Mouse (Mus musculus): Measurements from ENCODE around the gene Syne1. TPM values are rescaled to one million over a fixed set of nuclear protein-coding genes. Genes with fewer than 3 reads are reported as not detected.

Syne1 gene
- polyA plus RNA-seq, 1 experiment from 2014 or later: 2.5 TPM

DNA sequence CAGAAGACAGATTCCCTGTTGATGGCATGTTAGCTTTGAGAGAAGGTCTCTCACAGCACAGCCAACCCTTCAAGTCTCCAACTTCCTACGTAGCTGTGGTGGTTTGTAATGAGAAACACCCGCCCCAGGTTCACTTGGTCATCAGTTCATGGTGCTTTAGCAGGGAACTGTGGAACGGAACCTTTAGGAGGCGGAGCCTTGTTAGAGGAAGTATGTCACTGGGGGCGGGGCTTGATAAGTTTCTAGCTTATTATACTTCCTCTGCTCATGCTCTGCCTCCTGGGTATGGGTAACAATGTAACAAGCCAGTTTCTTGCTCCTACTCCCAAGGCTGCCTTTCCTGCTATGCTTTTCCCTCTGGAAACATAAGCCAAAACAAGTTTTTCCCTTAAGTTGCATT, 505.6 kb downstream of the Syne1 start:
- Histone ChIP-seq H3K9ac (no peak overlapping the region), H3K4me1 (replicated peaks) (no peaks in the 10 kb centered on the region), H3K36me3 (peaks cover 27% of the 10 kb centered on the region), H3K27ac (no peak overlapping the region), H3K27me3 (no peaks in the 10 kb centered on the region), H3K4me2 (no peak overlapping the region), H3K4me3 (replicated peaks) (no peak overlapping the region), H3K9me3 (replicated peaks) (no peaks in the 10 kb centered on the region)
- WGBS (ENCODE audit: insufficient replicate concordance): 76% methylated on average over 5 of the region's 5 CpGs
- DNase-seq (no peak), ATAC-seq (ENCODE audit: low read depth) (no peak)

DNA sequence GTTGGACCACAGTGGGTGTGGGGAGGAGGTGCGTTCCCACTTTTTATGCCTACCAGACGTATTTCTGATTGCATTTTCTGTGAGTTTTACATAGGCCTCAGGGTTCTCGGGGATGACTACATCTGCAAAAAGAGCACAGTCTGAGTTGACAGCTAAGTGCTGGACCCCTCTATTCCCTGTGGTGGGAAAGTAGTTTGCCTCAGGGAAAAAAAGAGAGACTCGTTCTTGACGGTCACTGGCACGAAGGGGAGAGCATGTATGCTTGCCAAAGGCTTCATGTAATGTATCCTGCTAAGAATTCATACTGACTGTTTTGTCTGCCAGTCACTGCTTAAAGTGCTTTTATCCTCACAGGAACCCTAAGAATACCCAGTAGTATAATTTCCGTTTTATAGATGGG, 506.1 kb downstream of the Syne1 start:
- Histone ChIP-seq H3K27ac (no peak overlapping the region), H3K27me3 (no peaks in the 10 kb centered on the region), H3K4me2 (no peak overlapping the region), H3K9me3 (replicated peaks) (no peaks in the 10 kb centered on the region), H3K9ac (no peak overlapping the region), H3K36me3 (peaks cover 27% of the 10 kb centered on the region), H3K4me1 (replicated peaks) (no peaks in the 10 kb centered on the region), H3K4me3 (replicated peaks) (no peak overlapping the region)
- ATAC-seq (ENCODE audit: low read depth): no peak
- DNase-seq: no peak
- WGBS (ENCODE audit: insufficient replicate concordance): 77% methylated on average over 7 of the region's 7 CpGs

DNA sequence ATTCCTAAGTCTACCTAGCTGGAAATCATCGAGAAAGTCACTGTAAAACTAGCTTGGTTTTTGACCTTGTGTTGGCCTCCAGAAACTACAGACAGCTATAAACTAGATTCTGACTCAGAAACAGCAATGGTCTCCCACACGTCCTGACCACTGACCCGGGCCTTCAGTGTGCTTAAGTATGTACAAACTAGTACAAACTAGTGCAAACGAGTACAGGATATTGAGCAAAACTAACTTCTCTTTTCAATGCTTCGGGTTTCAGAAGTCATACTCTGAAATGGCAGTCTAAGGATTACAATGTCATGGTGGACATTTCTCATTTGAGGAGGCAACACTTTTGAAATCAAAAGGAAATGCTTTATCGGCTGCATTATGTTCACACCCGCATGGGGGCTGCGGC, 506.8 kb downstream of the Syne1 start:
- Histone ChIP-seq H3K27ac (no peak overlapping the region), H3K4me3 (replicated peaks) (no peak overlapping the region), H3K36me3 (peaks cover 27% of the 10 kb centered on the region), H3K4me1 (replicated peaks) (no peaks in the 10 kb centered on the region), H3K27me3 (no peaks in the 10 kb centered on the region), H3K9me3 (replicated peaks) (no peaks in the 10 kb centered on the region), H3K9ac (no peak overlapping the region), H3K4me2 (no peak overlapping the region)
- ATAC-seq (ENCODE audit: low read depth): no peak
- WGBS (ENCODE audit: insufficient replicate concordance): 66% methylated on average over 8 of the region's 8 CpGs
- no peak for DNase-seq

DNA sequence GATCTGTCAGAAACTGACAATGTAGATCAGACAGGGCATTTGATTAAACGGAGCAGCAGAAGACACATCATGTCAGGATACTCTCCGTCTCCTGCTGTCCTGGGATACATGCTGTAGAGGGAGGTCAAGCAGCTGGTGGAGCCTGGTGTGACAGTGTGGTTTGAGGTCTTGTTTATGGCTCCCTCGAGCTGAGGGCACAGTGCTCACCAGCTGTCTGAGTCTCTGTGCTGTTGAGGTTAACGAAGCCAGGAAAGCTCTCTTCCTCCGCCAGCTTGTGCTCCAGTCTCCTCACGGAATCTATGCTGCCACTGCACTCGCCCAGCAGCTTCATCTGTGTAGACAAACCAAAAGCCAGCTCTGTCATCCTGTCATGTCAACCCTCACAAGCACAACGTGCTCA, 510.0 kb downstream of the Syne1 start:
- Histone ChIP-seq H3K4me2 (no peak overlapping the region), H3K27ac (no peak overlapping the region), H3K4me1 (replicated peaks) (no peaks in the 10 kb centered on the region), H3K4me3 (replicated peaks) (no peak overlapping the region), H3K36me3 (peaks cover 13% of the 10 kb centered on the region), H3K9me3 (replicated peaks) (no peaks in the 10 kb centered on the region), H3K9ac (no peak overlapping the region), H3K27me3 (no peaks in the 10 kb centered on the region)
- ATAC-seq (ENCODE audit: low read depth) (no peak), DNase-seq (no peak)
- 68% methylated on average over 8 of the region's 8 CpGs for WGBS (ENCODE audit: insufficient replicate concordance)

DNA sequence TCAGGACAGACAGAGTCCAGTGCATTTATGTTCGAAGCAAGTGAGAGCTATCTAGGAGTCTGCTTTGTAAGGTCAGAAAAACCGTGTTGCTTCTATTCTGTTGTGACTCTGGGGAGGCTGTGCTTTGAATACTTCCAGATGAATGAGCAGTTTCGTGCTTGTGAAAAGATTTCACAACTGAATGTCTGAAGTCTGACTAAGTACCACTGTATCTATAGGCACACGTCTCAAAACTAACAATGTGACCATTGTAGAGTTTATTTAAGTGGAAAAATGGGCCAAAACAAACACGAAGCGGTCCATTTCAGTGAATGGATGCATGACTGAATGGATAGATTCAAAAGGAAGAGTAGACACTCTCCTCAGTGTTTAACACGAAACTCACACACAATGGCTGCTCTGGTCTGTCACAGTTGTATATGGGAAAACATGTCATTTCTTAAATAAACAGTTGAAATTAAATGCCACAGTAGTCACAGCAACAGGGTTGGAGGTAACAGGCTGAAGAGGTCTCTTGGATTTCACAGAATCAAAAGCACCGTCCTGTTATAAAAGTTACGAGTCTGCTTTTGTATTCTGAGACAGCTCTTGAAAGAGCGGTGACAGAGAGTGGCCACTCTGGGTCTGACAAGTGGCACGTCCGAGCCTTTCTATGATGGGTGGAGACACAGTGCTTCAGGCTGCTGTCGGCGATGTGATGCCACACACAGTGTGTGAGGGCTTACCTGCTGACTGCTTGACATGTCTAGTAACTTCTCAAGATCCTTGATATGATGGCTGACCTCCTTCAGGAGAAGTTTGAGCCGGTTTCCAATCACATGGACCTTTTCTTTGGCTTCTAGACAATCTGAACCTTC, 518.9 kb downstream of the Syne1 start:
- Histone ChIP-seq H3K36me3 (peaks cover 6% of the 10 kb centered on the region; the same call in 1 of the 2 replicates), H3K27ac (no peak overlapping the region), H3K4me3 (replicated peaks) (no peak overlapping the region), H3K27me3 (no peaks in the 10 kb centered on the region), H3K9ac (no peak overlapping the region), H3K4me2 (no peak overlapping the region), H3K4me1 (replicated peaks) (no peaks in the 10 kb centered on the region), H3K9me3 (replicated peaks) (no peaks in the 10 kb centered on the region)
- ATAC-seq (ENCODE audit: low read depth) (no peak), DNase-seq (no peak)
- WGBS (ENCODE audit: insufficient replicate concordance): 75% methylated on average over 15 of the region's 15 CpGs

DNA sequence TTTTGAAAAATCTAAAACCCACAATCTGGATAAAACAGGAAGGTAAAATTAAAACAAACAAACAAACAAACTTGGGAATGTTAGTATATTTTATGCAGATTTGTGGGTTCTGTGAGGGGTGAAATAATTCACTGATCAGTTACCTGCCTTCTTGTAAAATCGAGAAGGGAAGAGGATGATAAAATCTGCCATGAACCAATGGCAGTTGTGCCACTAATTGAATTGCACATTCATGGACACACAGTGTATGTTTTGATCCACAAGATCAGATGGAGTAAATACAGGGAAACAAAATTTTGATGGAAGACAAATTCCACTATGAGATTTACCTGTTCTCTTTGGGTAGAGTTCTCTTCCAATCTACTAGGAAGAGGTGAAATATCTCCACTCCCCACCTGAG, 521.4 kb downstream of the Syne1 start:
- no peak overlapping the region for H3K9ac ChIP-seq
- 65% methylated on average over 1 of the region's 1 CpGs for WGBS (ENCODE audit: insufficient replicate concordance)
- DNase-seq: no peak
- no peaks in the 10 kb centered on the region for H3K9me3 ChIP-seq (replicated peaks)
- no peaks in the 10 kb centered on the region for H3K27me3 ChIP-seq
- no peak overlapping the region for H3K4me3 ChIP-seq (replicated peaks)
- no peak for ATAC-seq (ENCODE audit: low read depth)
- H3K4me1 ChIP-seq (replicated peaks): no peaks in the 10 kb centered on the region
- peaks cover 6% of the 10 kb centered on the region; the same call in 1 of the 2 replicates for H3K36me3 ChIP-seq
- H3K4me2 ChIP-seq: no peak overlapping the region
- H3K27ac ChIP-seq: no peak overlapping the region

DNA sequence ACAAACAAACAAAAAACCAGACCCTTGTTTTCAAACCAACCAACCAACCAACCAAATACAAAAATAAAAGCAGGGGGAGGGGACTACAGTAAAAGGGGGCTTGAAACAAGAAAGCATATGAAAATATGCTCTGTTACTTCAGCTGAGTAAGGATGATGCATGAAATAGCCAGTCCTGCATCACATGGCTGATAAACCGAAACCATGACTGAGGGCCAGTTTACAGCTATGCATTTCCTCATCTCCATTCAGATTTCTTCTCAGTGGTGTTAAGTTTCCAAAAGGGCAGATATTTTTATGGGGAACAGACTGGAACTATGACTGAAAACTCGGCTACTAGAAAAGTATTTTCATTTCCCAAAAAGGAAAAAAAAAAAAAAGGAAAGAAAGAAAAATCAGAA, 522.1 kb downstream of the Syne1 start:
- Histone ChIP-seq H3K27ac (no peak overlapping the region), H3K27me3 (no peaks in the 10 kb centered on the region), H3K9ac (no peak overlapping the region), H3K36me3 (peaks cover 6% of the 10 kb centered on the region; the same call in 1 of the 2 replicates), H3K4me2 (no peak overlapping the region), H3K9me3 (replicated peaks) (no peaks in the 10 kb centered on the region), H3K4me1 (replicated peaks) (no peaks in the 10 kb centered on the region), H3K4me3 (replicated peaks) (no peak overlapping the region)
- ATAC-seq (ENCODE audit: low read depth) (no peak), DNase-seq (no peak)
- 65% methylated on average over 2 of the region's 2 CpGs for WGBS (ENCODE audit: insufficient replicate concordance)

DNA sequence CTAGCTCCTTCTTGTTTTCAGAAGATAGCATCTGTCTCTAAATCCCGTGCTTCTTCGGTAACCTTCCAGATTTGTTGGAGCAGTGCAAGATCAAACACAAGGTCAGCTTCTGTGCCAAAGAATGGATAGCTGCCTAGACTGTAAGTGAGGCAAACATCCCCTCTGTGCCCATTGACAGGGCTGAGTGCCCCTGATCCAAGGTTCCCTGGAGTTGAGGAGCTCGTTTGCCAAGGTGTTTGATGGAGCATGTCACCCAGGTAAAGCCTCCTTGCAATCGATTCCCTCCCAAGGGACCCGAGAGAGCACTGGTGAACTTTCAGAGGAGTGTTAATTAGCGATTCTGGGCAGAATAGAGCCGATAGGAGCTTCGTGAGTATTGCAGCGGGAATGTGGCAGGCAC, 523.0 kb downstream of the Syne1 start:
- 69% methylated on average over 9 of the region's 9 CpGs for whole genome bisulfite sequencing (ENCODE audit: insufficient replicate concordance)
- Histone ChIP-seq H3K9ac (no peak overlapping the region), H3K27ac (no peak overlapping the region)

DNA sequence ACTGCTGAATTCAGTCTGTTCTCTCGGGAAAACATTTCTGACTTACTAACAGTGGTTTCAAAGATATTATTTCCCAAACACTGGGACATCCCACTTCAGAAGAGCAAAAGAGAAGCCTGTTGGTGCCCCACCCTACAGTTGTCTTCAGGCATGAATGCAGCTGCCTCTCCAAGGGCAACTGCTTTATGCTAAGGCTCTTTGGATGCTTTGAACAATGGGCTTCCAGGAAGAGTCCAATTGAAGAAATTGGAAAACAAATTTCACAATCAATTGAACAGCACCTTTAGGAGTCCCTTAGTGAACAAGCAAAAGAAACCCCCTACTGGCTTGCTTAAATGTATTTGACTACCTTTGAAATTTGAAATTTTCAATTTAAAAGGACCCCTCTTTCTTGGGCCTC, 524.1 kb downstream of the Syne1 start:
- H3K4me1 ChIP-seq (replicated peaks): no peaks in the 10 kb centered on the region
- 77% methylated on average over 1 of the region's 1 CpGs for WGBS (ENCODE audit: insufficient replicate concordance)
- H3K27ac ChIP-seq: no peak overlapping the region

More for the DNA sequence above, 523.0 kb downstream of the Syne1 start:
- no peak overlapping the region for H3K4me2 ChIP-seq
- no peaks in the 10 kb centered on the region for H3K4me1 ChIP-seq (replicated peaks)
- H3K27me3 ChIP-seq: no peaks in the 10 kb centered on the region
- DNase-seq (no peak), ATAC-seq (ENCODE audit: low read depth) (no peak)
- H3K9me3 ChIP-seq (replicated peaks): no peaks in the 10 kb centered on the region
- peaks cover 6% of the 10 kb centered on the region; the same call in 1 of the 2 replicates for H3K36me3 ChIP-seq
- no peak overlapping the region for H3K4me3 ChIP-seq (replicated peaks)

GRCm38 (mm10) chr10:5025906-5026305, 525.4 kb downstream of the Syne1 start:
- Histone ChIP-seq H3K4me1 (replicated peaks) (no peaks in the 10 kb centered on the region), H3K27ac (no peak overlapping the region), H3K27me3 (no peaks in the 10 kb centered on the region), H3K36me3 (peaks cover 4% of the 10 kb centered on the region; the same call in 1 of the 2 replicates), H3K4me3 (replicated peaks) (no peak overlapping the region), H3K4me2 (no peak overlapping the region), H3K9ac (no peak overlapping the region), H3K9me3 (replicated peaks) (no peaks in the 10 kb centered on the region)
- ATAC-seq (ENCODE audit: low read depth): no peak
- WGBS (ENCODE audit: insufficient replicate concordance): 72% methylated on average over 4 of the region's 4 CpGs
- DNase-seq: no peak

More for the DNA sequence above, 524.1 kb downstream of the Syne1 start:
- no peak overlapping the region for H3K4me2 ChIP-seq
- no peak for DNase-seq
- H3K36me3 ChIP-seq: no peaks in the 10 kb centered on the region
- no peak for ATAC-seq (ENCODE audit: low read depth)
- no peaks in the 10 kb centered on the region for H3K27me3 ChIP-seq
- no peak overlapping the region for H3K4me3 ChIP-seq (replicated peaks)
- H3K9ac ChIP-seq: no peak overlapping the region
- H3K9me3 ChIP-seq (replicated peaks): no peaks in the 10 kb centered on the region

DNA sequence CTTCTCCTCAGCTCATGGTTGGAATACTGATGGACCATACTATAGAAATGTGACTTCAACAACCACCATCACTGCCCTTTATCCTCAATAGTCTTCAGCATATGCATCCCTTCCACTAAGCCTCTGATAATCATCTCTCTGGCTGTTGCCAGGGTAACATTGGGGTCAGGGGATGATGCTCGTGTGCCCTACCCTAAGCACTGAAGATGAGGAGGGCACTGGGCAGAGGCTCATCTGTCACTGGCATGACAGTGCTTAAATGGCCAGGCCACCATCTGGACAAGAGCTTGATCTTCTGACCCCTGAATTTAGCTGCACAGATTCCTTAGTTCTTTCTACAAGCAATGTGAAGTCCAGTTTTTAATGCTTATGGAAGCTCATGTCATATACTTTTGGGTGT, 534.1 kb downstream of the Syne1 start:
- ATAC-seq (ENCODE audit: low read depth) (no peak), DNase-seq (no peak)
- Histone ChIP-seq H3K9ac (no peak overlapping the region), H3K27me3 (no peaks in the 10 kb centered on the region), H3K27ac (no peak overlapping the region), H3K9me3 (replicated peaks) (no peaks in the 10 kb centered on the region), H3K36me3 (peaks cover 4% of the 10 kb centered on the region; the same call in 1 of the 2 replicates), H3K4me3 (replicated peaks) (no peak overlapping the region), H3K4me2 (no peak overlapping the region), H3K4me1 (replicated peaks) (no peaks in the 10 kb centered on the region)
- WGBS (ENCODE audit: insufficient replicate concordance): 53% methylated on average over 1 of the region's 1 CpGs

DNA sequence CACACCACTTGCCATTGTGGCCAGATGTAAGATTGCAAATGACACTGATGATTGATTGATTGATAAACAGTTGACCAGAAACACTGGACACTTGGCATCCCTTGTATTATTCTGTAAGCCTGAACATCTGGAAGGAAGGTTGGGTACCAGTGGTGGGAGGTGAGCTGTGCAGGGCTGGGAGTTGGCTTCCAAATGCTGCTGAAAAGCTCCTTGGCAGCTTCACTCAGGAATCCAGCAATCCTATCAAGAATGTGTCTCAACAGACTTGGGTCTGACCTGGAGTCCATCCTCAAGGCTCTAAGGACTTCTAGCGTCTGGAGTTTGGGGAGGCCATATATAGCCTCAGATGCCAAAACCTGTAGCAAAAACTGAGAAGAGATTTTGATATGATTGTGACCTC, 536.3 kb downstream of the Syne1 start:
- Histone ChIP-seq H3K27ac (no peak overlapping the region), H3K27me3 (no peaks in the 10 kb centered on the region), H3K4me3 (replicated peaks) (no peak overlapping the region), H3K4me2 (no peak overlapping the region), H3K4me1 (replicated peaks) (no peaks in the 10 kb centered on the region), H3K36me3 (no peaks in the 10 kb centered on the region), H3K9me3 (replicated peaks) (no peaks in the 10 kb centered on the region), H3K9ac (no peak overlapping the region)
- WGBS (ENCODE audit: insufficient replicate concordance): 62% methylated on average over 1 of the region's 1 CpGs
- ATAC-seq (ENCODE audit: low read depth) (no peak), DNase-seq (no peak)
